Mouse (Mus musculus): ENCODE measurements around the gene Hypk.
"Not testable (repeated sequence)": the region's sequence is repeated elsewhere in the genome, so short reads cannot be mapped to it uniquely, and the experiment has no call there.

DNA sequence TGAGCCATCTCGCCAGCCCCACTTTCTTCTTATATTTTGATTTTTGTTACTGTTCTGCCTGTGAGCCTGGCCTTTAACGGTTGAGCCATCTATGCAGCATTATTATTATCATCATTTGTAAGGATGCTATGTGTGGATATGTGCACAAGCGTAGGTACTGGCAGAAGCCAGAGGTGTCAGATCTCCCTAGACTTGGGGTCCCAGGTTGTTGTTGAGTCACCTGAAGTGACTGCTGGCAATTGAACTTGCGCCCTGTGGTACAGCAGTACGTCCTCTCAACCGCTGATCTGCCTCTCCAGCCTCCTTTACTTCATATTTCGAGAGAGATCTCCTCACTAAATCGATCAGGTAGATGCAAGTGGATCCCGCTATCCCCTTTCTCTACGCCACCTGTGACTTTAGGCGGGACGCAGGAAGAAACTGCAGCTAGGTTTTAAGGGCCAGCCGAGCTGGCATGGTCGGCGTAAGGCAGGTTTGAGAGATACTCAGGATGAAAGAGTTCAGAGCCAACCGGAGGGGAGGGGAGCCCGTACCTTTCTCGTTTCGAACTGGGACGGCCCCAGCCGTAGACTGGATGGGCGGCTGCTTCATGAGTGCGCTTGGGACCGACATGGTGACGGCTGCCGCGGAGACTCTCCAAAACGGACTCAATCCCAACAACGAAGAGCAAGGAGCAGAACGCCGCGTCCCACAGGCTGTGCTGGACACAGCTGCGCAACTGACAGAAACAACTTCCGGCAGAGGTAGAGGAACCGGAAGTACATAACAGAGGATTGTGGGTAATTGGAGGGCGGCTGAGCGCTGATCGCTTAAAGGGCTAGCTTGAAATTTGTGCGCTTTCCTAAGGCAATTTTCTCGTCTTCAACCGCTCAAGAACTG lies 20.4 kb downstream of the Hypk start, which contains the start of gene Mfap1b:
- not testable (repeated sequence) for TF ChIP-seq SMC3 (IDR thresholded peaks at IDR 0.05; ENCODE audit: low read depth, low read length); MEF2A (IDR thresholded peaks at IDR 0.05; ENCODE audit: extremely low read depth, insufficient replicate concordance, low read depth, low read length, poor library complexity, severe bottlenecking); EP300 (IDR thresholded peaks at IDR 0.05; ENCODE audit: low read depth in 1 of 2, low read length in 2 of 2); POLR2AphosphoS5 (IDR thresholded peaks at IDR 0.05; ENCODE audit: borderline replicate concordance, low read depth, low read length); ZKSCAN1 (IDR thresholded peaks at IDR 0.05; ENCODE audit: low read depth, low read length); JUND (IDR thresholded peaks at IDR 0.05; ENCODE audit: low read depth, low read length)
- TF ChIP-seq POLR2A (IDR thresholded peaks at IDR 0.05; ENCODE audit: control insufficient read depth in 1 of 2, insufficient read depth in 1 of 2, low read depth in 1 of 2, low read length in 2 of 2, poor library complexity in 1 of 2): peak; percentile 49 to 68; a peak in 3 of 4 replicates
